Mouse (Mus musculus) G1E (cell line): ENCODE data around the gene Best1.

Experiments used
- CTCF ChIP-seq: IDR thresholded peaks from 2 replicates; pipeline ENCODE4 v1.5.1; 2012; ENCODE audit warnings: low read depth, low read length, inconsistent platforms, mixed read lengths
- GATA1 ChIP-seq: IDR thresholded peaks from 2 replicates; pipeline ENCODE4 v1.6.1; 2012; ENCODE audit warnings: borderline replicate concordance, low read length, inconsistent platforms, mixed read lengths
- GATA2 ChIP-seq: IDR thresholded peaks from 2 replicates; pipeline ENCODE4 v1.6.1; 2012; ENCODE audit warnings: low read depth, low read length, inconsistent platforms, borderline replicate concordance
- POLR2AphosphoS5 ChIP-seq: IDR thresholded peaks from 2 replicates; pipeline ENCODE4 v1.6.1; 2012; ENCODE audit warnings: low read depth, low read length, inconsistent platforms; ENCODE audit not compliant: insufficient replicate concordance
- TAL1 ChIP-seq: conservative IDR thresholded peaks from 2 replicates; pipeline ENCODE4 v1.6.1; 2012; ENCODE audit warnings: low read depth, low read length, inconsistent platforms, mixed read lengths

GRCm38 (mm10) chr19:9982852-9983542 lies 18.4 kb downstream of the Best1 start:
- TF ChIP-seq CTCF (no peak), GATA1 (no peak), TAL1 (peak; percentile 66), GATA2 (0 out of 2 replicates have a peak, but pooled peaks have one; percentile 20), POLR2AphosphoS5 (peak; percentile 94)
